Mouse (Mus musculus) frontal cortex, postnatal 36 days (tissue): ENCODE results near the gene Nmu.

Experiments
- DNase-seq, 2 experiments: peaks; one replicate each; pipeline ENCODE4 v3.0.0; 2022; ENCODE audit warnings: low spot score in 2 of 2

Nmu gene

DNA sequence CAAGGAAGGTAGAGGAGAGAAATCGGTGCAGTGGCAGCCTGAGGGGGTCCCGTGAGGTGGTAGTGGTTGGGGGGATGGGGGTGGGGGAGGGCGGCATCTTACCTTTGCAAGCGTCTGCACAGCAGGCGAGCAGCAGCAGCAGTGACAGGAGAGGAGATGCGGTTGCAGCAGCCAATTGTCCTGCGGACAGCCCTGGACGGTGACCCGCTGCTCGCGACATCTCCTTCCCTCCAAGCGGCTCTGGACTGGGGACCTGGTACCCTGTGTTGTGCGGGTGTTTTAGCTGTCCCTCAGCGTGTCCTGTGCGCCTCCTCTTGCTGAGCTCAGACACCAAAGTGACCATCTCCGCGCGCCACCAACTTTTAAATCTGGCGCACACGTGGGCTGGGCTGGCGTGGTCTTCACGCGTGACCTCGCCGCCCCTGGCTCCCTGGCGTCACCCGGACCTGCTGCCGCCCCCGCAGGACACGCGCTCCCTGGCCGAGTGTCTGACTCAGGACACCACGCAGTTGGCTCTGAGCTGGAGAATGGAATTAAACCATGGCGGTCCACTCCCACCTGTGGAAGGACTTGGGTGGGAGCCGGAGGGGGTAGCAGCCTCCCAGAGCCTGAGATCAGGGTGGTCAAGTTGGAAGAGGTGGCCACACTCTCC is at the start of gene Nmu:
Gene Nmu (minus strand): TSS at position 336 of the 652 bp plus-strand sequence.
- DNase-seq = no peak

DNA sequence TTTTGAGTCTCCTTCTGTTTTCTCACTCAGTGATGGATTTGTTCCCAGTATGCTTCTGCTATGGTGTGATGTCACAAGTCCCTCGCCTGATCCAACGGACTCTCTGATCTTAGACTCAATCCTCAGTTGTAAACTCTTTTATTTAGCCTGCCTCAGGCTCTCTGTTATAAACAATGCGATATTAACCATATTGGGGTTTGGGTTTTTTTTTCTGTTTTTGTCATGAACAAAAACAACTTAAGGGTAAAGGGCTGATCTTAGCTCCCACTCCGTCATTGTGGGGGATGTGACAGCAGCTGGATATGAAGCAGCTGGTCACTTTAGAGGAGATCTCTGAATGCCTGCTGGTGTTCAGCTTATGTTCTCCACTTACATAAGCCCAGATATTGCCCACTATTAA is 48.1 kb upstream of the Nmu start:
- DNase-seq = no peak

GRCm38 (mm10) chr5:76394382-76394781 is 30.8 kb upstream of the Nmu start:
- DNase-seq = no peak

DNA sequence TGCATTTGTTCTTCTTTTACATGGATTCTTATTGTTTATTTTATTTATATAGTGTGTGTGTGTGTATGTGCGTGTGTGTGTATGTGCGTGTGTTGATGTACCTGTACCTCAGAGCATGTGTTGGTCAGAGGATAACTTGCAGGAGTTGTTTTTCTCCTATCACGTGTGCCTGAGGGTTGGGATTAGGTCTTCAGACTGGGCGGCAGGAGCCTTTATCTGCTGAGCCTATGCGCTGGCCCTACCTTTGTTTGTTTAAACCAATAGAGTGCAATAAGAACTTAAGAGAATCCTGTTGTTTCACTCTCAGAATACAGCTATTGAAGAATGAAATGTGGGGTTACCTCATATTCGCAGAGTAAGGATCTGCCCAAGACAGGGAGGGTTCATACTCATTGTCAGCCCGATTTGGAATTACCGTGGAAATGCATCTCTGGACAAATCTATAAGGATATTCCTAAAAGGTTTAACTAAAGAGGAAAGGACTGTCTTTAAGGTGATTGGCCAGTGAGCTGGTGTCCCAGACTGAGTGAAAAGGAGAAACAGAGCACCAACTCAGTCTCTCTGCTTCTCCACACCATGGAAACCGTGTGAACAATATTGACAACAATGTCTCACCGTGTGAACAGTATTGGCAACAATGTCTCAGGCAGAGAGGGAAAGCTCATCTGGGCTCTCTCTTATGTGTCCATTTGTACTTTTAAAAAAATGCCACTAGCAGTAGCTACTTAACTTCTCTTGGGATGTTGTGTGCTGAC is 25.6 kb upstream of the Nmu start:
- DNase-seq = no peak

DNA sequence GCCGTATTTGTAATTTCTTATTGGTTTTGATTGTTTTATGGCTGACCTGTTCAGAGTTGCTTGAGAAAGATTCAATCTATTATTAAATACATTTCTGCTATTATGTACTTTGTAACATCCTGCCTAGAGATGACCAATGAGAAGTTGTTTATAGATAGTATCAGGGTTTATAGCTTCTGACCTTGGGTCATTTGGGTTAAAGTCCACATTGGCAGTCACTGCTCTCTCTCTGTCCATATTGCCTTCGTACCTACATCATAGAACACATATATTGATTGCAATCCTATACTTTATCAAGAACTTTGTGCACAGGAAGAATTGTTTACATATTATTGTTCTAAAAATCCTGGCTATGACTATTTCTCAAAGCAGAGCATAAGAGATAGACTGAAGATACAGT is 24.9 kb upstream of the Nmu start:
- DNase-seq = no peak

- peak; percentile 43 to 50 for DNase-seq
Measured at GRCm38 (mm10) chr5:76383673-76384072, 20.1 kb upstream of the Nmu start.

GRCm38 (mm10) chr5:76381836-76382235 is 18.2 kb upstream of the Nmu start:
- DNase-seq = no peak

DNA sequence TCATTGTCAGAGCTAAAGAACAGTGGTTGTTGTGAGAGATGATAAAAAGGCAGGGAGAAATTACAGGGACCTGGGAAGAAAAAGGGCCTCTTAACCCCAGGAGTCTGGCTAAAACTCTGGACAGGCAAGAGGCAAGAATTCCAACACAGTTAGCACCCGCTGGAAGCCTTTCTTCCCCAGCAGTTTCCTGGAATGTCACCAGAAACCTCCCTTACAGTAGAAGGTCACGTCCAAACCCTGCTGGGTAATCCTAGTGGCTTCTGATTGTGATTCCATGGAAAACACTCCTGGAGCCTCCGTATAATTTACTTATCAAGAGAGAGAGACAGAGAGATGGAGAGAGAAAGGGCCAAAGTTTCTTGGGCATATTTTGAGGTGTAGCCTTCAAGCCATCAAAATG is 15.6 kb upstream of the Nmu start:
- DNase-seq = no peak

DNA sequence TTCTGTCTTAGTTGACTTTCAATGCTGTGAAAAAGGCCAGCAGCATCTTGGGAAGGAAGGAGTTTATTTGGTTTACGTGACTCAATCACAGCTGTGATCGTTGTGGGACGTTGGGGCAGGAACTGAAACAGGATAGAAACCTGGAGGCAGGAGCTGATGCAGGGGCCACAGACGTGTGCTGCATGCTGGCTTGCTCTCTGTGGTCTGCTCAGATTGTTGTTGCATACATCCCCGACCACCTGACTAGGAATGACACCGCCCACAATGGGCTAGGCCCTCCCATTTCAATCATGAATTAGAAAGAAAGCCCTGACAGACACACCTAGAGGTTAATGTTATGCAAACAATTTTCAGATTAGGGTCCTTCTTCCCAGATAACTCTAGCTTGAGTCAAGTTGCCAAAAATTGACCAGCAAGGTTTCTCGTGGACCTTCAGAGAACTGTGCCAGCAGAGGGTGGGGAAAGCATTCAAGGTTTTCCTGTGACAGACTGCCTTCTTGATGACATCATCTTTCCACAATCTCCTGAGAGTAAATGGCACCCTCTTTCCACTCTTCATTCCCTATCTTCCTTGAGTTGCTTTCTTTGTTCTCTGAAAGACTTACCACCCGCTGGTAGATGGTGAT is 5.7 kb upstream of the Nmu start:
- DNase-seq = no peak

GRCm38 (mm10) chr5:76365406-76365805 is 1.8 kb upstream of the Nmu start:
- DNase-seq = no peak

DNA sequence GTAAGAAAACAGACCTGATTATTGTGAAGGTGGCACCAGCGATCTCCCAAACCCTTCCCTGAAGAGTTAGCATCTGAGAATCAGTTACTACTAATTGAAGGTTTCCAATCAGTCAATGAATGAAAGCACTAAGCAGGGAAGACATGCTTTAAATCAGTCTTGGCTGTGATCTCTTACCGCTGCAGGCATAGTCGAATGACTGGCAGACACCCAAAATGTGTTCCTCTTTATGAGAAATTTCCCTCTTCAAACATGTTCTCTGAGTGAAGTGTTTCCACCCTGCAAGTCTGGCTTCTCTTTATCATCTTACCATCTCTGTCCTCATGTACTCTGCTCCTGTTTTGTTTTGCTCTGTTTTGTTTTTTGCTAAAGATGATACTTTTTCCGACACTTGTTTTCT is 2.8 kb downstream of the Nmu start:
- no peak for DNase-seq

GRCm38 (mm10) chr5:76360057-76360456 is 3.5 kb downstream of the Nmu start:
- no peak for DNase-seq

GRCm38 (mm10) chr5:76351953-76352611 is 11.5 kb downstream of the Nmu start:
- no peak for DNase-seq

- DNase-seq = no peak
Measured at GRCm38 (mm10) chr5:76351537-76351936, 12.1 kb downstream of the Nmu start.

- DNase-seq = peak; percentile 9 to 43
Measured at GRCm38 (mm10) chr5:76346137-76346536, 17.5 kb downstream of the Nmu start.

GRCm38 (mm10) chr5:76340931-76341330 is 22.7 kb downstream of the Nmu start:
- DNase-seq = no peak

DNA sequence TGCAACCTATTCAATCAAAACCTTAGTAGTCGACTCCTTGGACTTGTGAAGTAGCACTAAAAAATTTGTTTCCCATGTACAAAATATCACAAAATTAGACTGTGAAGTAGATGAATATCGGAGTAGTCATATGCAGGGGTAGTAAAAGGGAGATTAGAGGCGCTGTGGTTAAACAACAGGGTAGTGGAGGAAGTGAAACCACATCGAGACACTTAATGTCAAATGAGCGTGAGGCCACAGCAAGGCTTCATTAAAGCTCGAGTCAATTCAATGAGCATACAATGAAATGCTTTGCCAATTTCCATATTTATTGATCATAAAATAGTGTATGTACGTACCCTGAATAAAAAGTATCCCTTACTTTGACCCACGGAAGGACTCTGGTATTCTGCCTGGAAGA is 26.5 kb downstream of the Nmu start:
- no peak for DNase-seq

DNA sequence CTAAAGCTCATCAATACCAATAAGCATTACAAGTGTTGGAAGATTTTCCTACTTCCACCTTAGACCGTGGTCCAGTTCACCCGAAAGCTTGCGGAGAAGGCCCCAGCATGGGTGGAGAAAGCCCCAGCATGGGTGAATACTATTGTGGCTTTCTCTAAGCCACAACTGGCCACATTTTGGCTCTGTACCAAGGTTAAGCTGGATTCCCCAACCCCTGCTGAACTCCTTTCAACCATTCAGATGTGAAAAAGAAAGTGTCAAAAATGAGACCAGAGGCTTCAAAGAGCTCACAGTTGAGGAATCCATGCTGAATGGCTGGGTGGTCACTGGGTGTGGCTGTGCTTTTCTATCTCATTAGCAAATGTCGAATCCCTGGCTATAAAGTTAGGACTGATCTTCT is 29.8 kb downstream of the Nmu start:
- no peak for DNase-seq

GRCm38 (mm10) chr5:76330953-76331352 is 32.6 kb downstream of the Nmu start, which contains the start of gene Pdcl2:
Gene Pdcl2, minus strand, starts transcription at chr5:76331156.
- DNase-seq = no peak

DNA sequence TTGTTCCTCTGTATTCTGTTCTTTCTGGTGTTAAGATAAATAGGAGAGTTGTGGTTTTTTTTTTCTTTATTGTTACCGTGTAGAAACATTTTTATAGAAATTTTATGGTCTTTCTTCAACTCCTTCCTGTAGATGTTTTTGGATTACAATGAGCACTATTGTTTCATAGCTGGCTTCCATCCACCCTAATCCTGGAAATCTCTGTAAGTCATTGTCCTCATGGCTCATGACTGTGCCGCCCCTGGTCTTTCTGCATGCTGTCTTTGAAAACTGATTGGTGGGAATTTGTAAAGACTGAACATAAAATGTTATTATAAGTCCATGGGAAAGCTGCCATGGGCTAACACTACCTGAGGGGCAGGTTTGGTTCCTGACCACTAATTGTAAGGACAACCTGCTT is 36.3 kb downstream of the Nmu start:
- DNase-seq = no peak

GRCm38 (mm10) chr5:76325113-76325512 is 38.5 kb downstream of the Nmu start:
- peak in 1 of 2 experiments; percentile 23 for DNase-seq
